Mouse (Mus musculus) forebrain, embryonic 16.5 days (tissue): ENCODE measurements at regions not wholly inside any gene's neighbourhood (a gene's known extent, or its start where the extent isn't known, plus 50 kb on each side); places are given as distances from the start of the nearest gene placed in this dataset.
A peak's percentile ranks its signal among the peaks of the same experiment; 100 is the strongest.

Source experiments
- ATAC-seq: fragments of 200-750 bp; cut with Nextera tagmentation; 2 replicates; pipeline ENCODE4 v1.8.0; 2017; ENCODE audit warnings: mild to moderate bottlenecking, moderate library complexity
- H3K27ac ChIP-seq: fragments of 300-500 bp; sonication (generic); 2 replicates; pipeline ENCODE4 v1.5.1; 2014; ENCODE audit warnings: low read length, control low read depth
- H3K27me3 ChIP-seq: fragments of 300-500 bp; sonication (generic); replicated peaks from 2 replicates; pipeline ENCODE4 v1.6.1; 2014; ENCODE audit warnings: low read length; ENCODE audit not compliant: control insufficient read depth, insufficient read depth
- H3K36me3 ChIP-seq: fragments of 300-500 bp; sonication (generic); 2 replicates; pipeline ENCODE4 v1.6.1; 2014; ENCODE audit not compliant: control insufficient read depth, insufficient read depth
- H3K4me1 ChIP-seq: fragments of 300-500 bp; sonication (generic); replicated peaks from 2 replicates; pipeline ENCODE4 v1.6.1; 2014; ENCODE audit warnings: low read length; ENCODE audit not compliant: control insufficient read depth, insufficient read depth
- H3K4me2 ChIP-seq: fragments of 300-500 bp; sonication (generic); 2 replicates; pipeline ENCODE4 v1.6.1; 2014; ENCODE audit warnings: mild to moderate bottlenecking, low read length, control low read depth
- H3K4me3 ChIP-seq: fragments of 300-500 bp; sonication (generic); replicated peaks from 2 replicates; pipeline ENCODE4 v1.5.1; 2014; ENCODE audit warnings: mild to moderate bottlenecking, low read length, control low read depth
- H3K9ac ChIP-seq: fragments of 300-500 bp; sonication (generic); replicated peaks from 2 replicates; pipeline ENCODE4 v1.6.1; 2014; ENCODE audit warnings: low read depth, low read length, control low read depth
- H3K9me3 ChIP-seq: fragments of 300-500 bp; sonication (generic); 2 replicates; pipeline ENCODE4 v1.6.1; 2016; ENCODE audit warnings: low read length; ENCODE audit not compliant: control insufficient read depth
- WGBS: fragments of 180-500 bp; shearing (Covaris S2); extraction: QIAGEN DNeasy Blood & Tissue Kit; methylation state at CpG from one replicate; pipeline ENCODE4 v1.1.7; 2014; 5-methylcytosine and 5-hydroxymethylcytosine counted together

DNA sequence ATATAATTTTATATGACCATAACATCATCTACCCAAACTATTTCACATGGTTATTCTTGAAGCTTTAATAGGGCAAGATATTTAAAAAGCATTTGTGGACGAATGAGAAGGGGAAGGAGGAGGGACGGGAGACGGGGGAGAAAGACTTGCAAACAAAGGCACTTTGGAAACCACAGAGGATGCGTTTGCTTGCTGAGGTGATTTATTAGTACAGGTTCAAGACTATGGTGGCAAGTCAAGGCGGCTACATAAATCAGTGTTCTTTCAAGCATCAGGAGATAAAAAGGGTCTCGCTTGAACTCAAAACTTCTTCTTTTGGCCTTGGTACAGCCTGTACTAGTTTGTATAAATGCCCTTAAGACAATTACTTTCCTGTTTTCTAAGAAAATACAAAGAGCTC lies 183.8 kb upstream of the Nr4a3 start:
- no peak overlapping the region for H3K9ac ChIP-seq
- H3K36me3 ChIP-seq = no peaks in the 10 kb centered on the region
- no peaks in the 10 kb centered on the region for H3K27me3 ChIP-seq
- no peak overlapping the region for H3K27ac ChIP-seq
- H3K4me1 ChIP-seq = no peaks in the 10 kb centered on the region
- 73% methylated on average over 6 of the region's 6 CpGs for WGBS
- no peak for ATAC-seq
- no peak overlapping the region for H3K4me2 ChIP-seq
- H3K4me3 ChIP-seq = no peak overlapping the region
- H3K9me3 ChIP-seq = no peaks in the 10 kb centered on the region

DNA sequence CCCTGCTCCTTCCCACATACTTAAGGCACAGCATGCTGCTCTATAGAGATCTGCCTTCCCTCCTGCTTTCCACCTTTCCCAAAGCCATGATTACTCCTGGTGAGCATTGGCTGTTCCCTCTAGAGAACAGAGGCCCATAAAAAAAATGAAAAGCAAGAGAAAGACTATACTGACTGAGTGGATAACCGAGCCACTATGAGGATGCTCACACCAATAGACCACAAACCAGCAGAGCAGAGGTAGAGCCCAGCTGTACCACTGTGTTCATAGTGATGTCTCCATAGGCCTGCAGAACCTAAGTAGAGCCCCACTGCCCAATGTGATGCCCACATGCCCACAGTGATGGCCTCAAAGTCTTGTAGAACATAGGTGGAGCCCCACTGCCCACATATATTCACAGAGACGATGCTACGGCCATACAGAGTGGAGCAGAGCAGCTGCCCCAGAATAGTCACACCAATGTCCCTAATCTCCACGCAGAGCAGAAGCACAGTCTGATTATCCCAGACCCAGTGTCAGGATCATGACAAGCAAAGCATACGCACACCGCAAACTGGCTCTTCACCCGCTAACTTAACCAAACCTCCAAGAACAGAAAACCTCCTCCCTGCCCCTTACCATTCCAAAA lies 174.8 kb upstream of the Nr4a3 start:
- no peak overlapping the region for H3K4me3 ChIP-seq
- H3K27me3 ChIP-seq = no peaks in the 10 kb centered on the region
- 0 out of 2 replicates have a peak, but pooled peaks cover 2% of the 10 kb centered on the region for H3K4me1 ChIP-seq
- 93% methylated on average over 7 of the region's 7 CpGs for WGBS
- no peaks in the 10 kb centered on the region for H3K36me3 ChIP-seq
- H3K4me2 ChIP-seq = no peak overlapping the region
- H3K9me3 ChIP-seq = no peaks in the 10 kb centered on the region
- H3K27ac ChIP-seq = no peak overlapping the region
- no peak for ATAC-seq
- no peak overlapping the region for H3K9ac ChIP-seq

DNA sequence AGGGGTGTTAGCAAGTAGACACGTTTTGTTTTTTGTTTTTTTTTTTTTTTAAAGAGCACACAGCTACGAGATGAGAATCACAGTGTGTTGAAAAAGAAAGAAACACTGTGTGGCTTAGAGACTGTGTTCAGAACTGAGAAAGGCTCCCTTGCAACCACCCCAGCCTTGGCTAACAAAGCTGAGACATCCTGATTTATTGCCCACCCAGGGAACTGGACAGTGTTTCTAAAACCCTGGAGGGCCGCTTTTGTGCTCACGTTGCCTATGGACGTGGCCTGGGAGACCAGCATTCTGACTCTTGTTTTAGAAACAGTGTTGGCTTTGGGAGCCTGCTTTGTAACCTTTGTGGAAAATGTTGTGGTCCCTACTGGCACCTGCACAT lies 174.3 kb upstream of the Nr4a3 start:
- H3K27me3 ChIP-seq = no peaks in the 10 kb centered on the region
- no peak for ATAC-seq
- 0 out of 2 replicates have a peak, but pooled peaks cover 2% of the 10 kb centered on the region for H3K4me1 ChIP-seq
- 71% methylated on average over 5 of the region's 5 CpGs for WGBS
- H3K9me3 ChIP-seq = no peaks in the 10 kb centered on the region
- H3K9ac ChIP-seq = no peak overlapping the region
- no peak overlapping the region for H3K4me3 ChIP-seq
- no peaks in the 10 kb centered on the region for H3K36me3 ChIP-seq
- H3K27ac ChIP-seq = no peak overlapping the region
- no peak overlapping the region for H3K4me2 ChIP-seq

DNA sequence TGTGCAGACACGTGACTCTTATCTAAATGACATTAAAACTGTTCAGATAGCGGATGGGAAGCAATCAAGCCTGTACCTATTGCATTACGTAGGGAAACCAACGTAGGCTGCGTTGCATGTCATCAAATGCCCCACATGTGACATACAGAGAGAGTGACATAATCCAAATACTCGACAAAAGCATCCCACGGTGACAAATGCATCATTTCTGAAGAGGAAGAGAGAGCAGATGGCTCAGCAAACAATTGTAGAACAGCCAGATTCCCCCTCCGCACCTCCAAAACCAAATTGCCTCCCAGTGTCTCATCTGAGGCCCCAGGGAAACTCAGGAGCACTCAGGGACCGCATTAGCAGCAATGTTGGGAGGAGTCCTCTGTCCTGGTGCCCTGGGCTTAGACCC lies 163.4 kb upstream of the Nr4a3 start:
- H3K9me3 ChIP-seq = no peaks in the 10 kb centered on the region
- ATAC-seq = peak; percentile 57
- H3K9ac ChIP-seq = 0 out of 2 replicates have a peak overlapping the region, but pooled peaks have one; percentile 29
- H3K27me3 ChIP-seq = no peaks in the 10 kb centered on the region
- peaks cover 11% of the 10 kb centered on the region for H3K4me1 ChIP-seq
- H3K27ac ChIP-seq = peak overlapping the region; percentile 75
- no peak overlapping the region for H3K4me3 ChIP-seq
- H3K36me3 ChIP-seq = no peaks in the 10 kb centered on the region
- 51% methylated on average over 9 of the region's 9 CpGs for WGBS
- H3K4me2 ChIP-seq = no peak overlapping the region

DNA sequence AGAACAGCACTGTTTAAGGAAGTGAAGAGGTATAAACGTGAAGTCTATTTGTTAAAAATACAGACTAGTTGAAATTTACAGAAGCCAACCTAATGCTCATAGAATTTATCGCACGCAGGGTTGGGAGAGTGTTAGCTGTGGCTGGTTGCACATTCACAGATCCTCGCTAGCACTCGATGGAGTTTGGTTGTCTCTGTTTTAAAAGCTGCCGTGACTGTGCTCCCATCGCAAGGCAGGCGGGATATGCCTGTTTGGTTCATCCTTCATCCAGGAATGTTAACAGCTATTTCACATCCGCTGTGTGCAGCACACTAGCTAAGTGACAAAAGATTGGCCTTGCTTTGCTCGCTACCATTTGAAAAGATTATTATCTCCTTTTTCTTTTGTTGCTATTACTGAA lies 162.9 kb upstream of the Nr4a3 start:
- H3K4me1 ChIP-seq = peaks cover 11% of the 10 kb centered on the region
- WGBS = 59% methylated on average over 10 of the region's 10 CpGs
- no peaks in the 10 kb centered on the region for H3K9me3 ChIP-seq
- H3K4me2 ChIP-seq = no peak overlapping the region
- H3K27me3 ChIP-seq = no peaks in the 10 kb centered on the region
- H3K36me3 ChIP-seq = no peaks in the 10 kb centered on the region
- no peak overlapping the region for H3K9ac ChIP-seq
- ATAC-seq = peak; percentile 59
- H3K27ac ChIP-seq = peak overlapping the region; percentile 75; the same call in 1 of the 2 replicates
- no peak overlapping the region for H3K4me3 ChIP-seq

DNA sequence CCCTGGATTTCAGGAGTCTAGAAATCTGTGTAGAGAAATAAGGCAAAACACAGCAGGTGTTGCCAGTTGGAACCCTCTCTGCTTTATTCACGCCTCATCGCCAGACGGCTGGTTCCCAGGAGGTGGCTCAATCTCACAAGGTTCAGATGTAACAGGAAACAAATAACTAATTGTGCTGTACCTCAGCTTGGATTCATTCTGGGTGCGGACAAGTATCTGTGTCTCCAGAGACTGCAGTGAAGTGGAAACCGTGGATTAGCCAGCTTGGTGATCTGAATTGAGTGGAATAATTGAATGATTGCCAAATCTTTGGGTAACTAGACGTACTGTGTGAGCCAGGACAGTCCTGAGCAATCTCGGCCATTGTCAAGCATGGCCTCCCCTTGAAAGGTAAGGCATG lies 145.4 kb upstream of the Nr4a3 start:
- Histone ChIP-seq H3K27me3 (no peaks in the 10 kb centered on the region), H3K36me3 (no peaks in the 10 kb centered on the region), H3K4me2 (no peak overlapping the region), H3K4me3 (no peak overlapping the region), H3K4me1 (no peaks in the 10 kb centered on the region; the same call in 1 of the 2 replicates), H3K9ac (no peak overlapping the region), H3K9me3 (no peaks in the 10 kb centered on the region), H3K27ac (peak overlapping the region; percentile 20; the same call in 1 of the 2 replicates)
- WGBS = 13% methylated on average over 7 of the region's 7 CpGs
- ATAC-seq = peak; percentile 92

DNA sequence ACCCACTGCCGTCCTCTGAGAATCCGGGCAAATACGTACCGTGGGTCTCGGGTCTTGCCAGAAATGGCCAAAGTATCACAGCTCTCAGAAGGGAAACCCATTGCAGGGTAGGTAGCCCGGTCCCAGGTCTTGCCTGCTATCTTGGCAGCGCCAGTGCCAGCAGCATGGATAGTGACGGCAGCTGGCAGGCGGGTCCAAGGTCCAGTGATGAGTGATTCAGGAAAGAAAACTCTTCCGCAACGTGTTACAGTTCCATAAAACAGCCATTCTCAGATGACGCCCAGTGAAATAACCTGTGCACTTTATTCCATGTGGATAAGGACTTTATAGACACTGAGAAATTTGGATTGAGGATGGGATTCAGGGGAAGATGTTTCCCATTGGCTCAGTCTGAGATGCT lies 142.2 kb upstream of the Nr4a3 start:
- Histone ChIP-seq H3K27ac (no peak overlapping the region), H3K36me3 (no peaks in the 10 kb centered on the region), H3K27me3 (no peaks in the 10 kb centered on the region), H3K4me2 (no peak overlapping the region), H3K9ac (no peak overlapping the region), H3K4me1 (no peaks in the 10 kb centered on the region; the same call in 1 of the 2 replicates), H3K4me3 (no peak overlapping the region), H3K9me3 (peaks cover 4% of the 10 kb centered on the region; the same call in 1 of the 2 replicates)
- 94% methylated on average over 12 of the region's 12 CpGs for WGBS
- no peak for ATAC-seq

DNA sequence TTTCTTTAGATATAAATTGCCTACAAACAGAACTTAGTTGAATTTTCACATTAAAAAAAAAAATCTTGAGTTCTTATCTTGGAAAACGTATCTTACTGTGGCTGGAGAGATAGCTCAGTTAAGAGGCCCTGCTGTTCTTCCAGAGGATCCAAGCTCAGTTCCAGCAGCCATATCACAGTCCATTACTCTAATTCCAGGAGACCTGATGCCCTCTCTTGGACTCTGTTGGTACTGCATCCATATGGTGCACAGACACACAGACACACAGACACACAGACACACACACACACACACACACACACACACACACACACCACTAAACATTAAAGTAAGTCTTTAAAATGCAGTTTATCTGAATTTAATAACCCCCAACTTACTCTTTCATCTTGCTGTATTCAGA lies 132.7 kb upstream of the Nr4a3 start:
- Histone ChIP-seq H3K36me3 (no peaks in the 10 kb centered on the region), H3K4me1 (no peaks in the 10 kb centered on the region), H3K4me3 (no peak overlapping the region), H3K9ac (no peak overlapping the region), H3K27ac (no peak overlapping the region), H3K9me3 (peaks cover 3% of the 10 kb centered on the region; the same call in 1 of the 2 replicates), H3K27me3 (no peaks in the 10 kb centered on the region), H3K4me2 (no peak overlapping the region)
- no peak for ATAC-seq
- WGBS = 90% methylated on average over 1 of the region's 1 CpGs

DNA sequence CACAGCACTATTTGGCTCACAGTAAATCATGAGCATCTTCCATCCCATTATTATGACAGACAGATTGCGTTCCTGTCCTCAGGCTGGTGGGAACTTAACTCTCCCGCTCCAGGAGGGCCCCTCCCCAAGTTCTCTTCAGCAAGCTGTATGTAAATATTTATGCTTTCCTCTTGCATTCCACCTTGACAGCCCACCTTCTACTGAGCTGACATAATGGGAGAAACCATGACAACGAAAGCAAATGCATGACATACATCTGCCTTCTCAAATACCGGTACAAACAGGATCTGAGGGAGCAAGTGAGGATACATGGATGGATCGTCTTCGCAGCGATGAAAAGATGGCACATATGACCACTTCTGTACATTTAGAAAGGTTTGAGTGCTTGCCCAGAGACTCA lies 125.4 kb upstream of the Nr4a3 start:
- Histone ChIP-seq H3K27ac (no peak overlapping the region), H3K36me3 (no peaks in the 10 kb centered on the region), H3K4me2 (no peak overlapping the region), H3K9me3 (no peaks in the 10 kb centered on the region), H3K4me1 (no peaks in the 10 kb centered on the region), H3K9ac (no peak overlapping the region), H3K27me3 (no peaks in the 10 kb centered on the region), H3K4me3 (no peak overlapping the region)
- ATAC-seq = peak; percentile 59; the same call in 1 of the 2 replicates
- 79% methylated on average over 7 of the region's 7 CpGs for WGBS

DNA sequence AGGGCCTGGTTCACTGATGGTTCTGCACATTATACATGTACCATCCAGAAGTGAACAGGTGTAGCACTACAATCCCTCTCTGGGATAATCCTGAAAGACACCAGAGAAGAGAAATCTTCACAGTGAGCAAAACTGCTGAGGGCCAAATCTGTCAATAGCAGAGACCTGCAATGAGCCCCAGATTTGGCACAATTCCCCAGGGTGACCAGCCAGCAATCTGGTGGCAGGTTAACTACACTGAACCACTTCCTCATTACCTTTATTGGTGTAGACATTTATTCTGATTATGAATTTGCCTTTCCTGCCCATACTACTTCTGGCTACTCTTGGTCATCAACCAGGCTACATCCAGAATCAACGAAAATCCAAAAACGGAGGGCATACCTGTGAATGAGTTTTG lies 113.5 kb upstream of the Nr4a3 start:
- H3K4me3 ChIP-seq = no peak overlapping the region
- no peak overlapping the region for H3K4me2 ChIP-seq
- no peaks in the 10 kb centered on the region for H3K9me3 ChIP-seq
- no peak overlapping the region for H3K27ac ChIP-seq
- no peak overlapping the region for H3K9ac ChIP-seq
- no peak for ATAC-seq
- no peaks in the 10 kb centered on the region for H3K27me3 ChIP-seq
- H3K4me1 ChIP-seq = no peaks in the 10 kb centered on the region
- no peaks in the 10 kb centered on the region for H3K36me3 ChIP-seq
- WGBS = 94% methylated on average over 2 of the region's 2 CpGs
